Mouse (Mus musculus) fibroblast of lung, adult 2 months (primary cell): ENCODE data around the gene Nav1.

ENCODE experiments used
- DNase-seq: peaks from one replicate; pipeline ENCODE4 v3.0.0-alpha.2; 2011; ENCODE audit warnings: low read depth

Gene Nav1

DNA sequence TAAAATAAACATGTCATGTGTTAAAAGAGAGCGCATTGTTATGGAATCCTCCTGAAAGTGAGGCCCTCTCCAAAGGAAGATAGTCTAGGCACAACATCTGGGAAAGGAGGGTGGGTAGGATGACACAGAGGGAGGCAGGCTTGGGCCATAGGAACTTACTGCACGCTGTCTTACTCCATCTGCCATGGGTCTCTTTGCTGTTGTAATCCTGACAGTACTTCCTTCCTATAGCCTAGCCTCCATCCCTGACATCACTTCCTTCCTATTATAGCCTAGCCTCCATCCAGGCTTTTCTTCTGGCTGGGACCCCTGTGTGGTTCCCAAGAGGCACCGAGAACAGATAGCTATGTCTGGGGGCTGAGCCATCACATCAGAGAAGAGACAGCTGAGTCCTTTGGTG lies 10.2 kb upstream of the Nav1 start:
- DNase-seq = no peak

DNA sequence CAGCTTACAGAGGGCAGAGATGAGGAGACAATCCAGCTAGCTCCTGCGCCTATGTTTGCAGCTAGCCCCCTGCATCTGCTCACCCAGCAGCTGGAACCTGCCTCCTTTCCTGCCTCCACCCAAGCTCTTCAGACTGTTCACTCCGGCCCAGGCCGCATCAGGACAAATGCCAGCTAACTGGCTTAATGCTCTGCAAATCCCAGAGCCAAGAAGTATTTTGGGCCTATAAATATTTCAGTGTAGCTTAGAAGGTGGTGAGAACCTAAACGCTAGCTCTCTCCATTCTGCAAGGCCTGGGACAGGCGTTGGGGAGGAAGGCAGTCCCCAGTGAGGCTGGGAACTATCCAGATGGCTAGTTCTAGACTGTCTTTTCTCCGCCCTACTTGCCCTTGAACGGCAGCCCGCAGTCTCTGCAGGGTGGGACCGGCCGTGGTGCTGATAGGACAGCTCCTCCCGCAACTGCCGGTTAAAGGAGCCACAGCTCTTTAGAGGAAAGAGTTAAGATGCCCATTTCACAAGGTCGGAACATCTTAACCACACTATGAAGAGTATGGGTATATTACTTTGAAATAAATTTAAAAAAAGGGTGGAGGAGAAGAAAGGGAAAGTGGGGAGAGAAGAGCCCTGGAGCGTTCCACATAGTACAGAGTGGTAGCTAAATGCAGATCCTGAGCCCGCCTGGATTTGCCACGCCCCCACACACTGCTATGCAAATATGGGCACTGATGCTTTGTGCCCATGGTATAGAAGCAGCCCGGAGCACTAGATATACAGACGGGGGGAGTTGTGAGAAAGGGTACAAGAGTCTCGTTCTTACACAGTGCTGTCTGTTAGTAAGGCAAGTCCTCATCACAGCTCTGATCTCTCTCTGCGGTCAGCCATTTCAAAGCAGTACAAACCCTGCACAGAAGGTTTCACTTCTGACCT lies 8.9 kb upstream of the Nav1 start:
- DNase-seq = no peak

DNA sequence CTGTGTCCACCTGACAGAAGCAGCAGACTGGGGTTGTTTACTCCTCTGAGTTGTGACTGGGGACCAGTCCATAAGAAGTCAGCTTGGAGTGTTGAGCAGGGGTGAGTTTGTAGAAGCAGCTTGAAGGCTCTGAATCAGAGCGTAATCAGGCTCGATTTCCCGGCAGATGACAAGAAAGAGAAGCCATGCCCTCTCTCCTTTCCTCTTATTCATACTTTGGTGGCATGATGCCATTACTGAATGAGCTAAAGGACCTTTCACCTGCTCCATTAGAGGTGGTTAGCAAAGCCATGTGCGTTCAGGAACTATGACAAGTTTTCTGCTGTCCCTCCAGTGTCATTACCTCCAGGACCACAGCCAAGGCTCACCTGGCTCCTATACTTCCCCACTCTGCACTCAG lies 2.5 kb upstream of the Nav1 start:
- no peak for DNase-seq

DNA sequence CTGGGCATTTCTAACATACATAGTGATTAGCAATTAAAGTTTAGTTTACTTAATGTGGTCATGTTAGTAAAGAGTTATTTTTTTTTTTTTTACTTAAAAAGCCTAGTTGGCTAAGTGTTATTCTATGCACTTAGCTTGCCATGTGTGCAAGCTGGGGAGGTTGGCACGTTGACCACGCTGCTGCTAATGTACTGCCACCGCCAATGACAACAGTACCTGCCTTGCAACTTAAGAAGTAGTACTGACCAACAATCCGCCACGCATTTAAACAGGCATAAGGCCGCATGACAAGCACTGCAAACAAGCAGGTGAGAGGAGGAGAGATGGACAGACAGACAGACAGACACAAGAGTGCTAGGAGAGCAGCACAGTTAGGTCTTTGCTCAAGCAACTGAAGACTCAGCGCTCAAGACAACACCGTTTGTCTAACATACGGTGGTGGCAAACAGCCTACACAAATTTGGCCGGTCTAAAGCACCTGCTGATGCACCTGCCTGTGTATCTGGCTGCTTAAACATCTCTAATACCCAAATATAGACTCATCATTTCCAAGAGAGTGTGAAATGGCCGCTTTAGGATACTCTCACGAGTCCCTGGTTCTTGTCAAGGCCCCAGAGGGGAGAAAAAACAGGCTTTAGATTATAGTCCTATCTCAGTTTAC lies 610 bp downstream of the Nav1 start:
- no peak for DNase-seq

DNA sequence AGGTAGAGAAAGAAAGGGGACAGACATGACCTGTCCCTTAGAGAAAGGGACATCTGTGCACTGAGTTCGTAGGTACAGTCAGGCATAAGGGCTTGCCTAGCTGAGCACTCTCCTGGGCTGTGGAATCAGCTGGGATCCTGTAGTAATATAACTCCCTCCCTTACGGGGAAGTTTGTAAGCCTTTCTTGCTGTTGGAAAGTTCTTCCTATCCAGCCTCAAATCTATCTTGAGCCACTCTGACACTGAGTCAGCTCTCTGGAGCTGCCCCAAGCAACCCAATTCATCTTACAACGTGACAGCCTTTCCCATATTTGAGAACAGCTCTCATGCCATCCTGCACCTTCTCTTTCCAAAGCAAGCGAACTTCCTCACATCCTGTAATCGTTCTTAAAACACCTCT lies 1.6 kb downstream of the Nav1 start:
- DNase-seq = peak; percentile 57

GRCm38 (mm10) chr1:135604361-135605052 lies 2.6 kb downstream of the Nav1 start:
- DNase-seq = no peak

DNA sequence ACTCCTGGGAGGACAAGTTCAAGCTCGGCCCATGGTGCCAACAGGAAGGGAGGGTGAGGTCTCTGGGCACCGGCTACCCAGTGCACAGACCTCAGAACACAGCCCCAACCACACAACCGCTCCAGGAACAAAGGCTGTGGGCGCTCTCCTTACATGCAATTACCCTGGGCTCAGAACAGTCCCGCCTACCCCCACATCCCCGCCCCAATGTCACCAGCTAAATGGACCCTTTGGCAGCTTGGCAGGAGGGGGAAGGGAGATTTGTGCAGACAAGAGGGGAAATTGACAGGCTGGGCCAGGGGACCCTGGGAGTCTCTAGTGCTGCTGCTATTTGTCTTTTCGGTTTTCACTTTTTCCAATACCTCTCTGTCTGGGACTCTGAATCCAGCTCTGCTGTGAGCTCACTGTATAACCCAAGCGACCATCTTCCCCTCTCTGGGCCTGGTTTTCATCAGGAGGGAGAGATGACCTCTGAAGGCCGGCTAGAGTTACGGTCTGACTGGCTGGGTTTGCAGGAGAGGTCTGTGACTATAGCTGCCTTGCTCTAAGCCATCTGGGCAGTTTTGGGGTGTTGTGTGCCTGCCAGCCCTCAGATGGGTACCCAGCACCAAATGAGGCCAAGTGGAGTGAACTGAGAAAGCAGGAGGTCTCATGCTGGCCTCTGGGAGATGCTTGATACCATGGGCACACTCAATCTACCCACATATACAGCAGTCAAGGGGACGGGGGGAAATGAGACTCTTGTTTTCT lies 3.8 kb downstream of the Nav1 start:
- no peak for DNase-seq

GRCm38 (mm10) chr1:135600023-135601005 lies 6.8 kb downstream of the Nav1 start:
- DNase-seq = peak; percentile 24

GRCm38 (mm10) chr1:135598251-135598879 lies 8.7 kb downstream of the Nav1 start:
- DNase-seq = no peak

- DNase-seq = no peak
These were observed 12.7 kb downstream of the Nav1 start for GRCm38 (mm10) chr1:135594279-135594903.

DNA sequence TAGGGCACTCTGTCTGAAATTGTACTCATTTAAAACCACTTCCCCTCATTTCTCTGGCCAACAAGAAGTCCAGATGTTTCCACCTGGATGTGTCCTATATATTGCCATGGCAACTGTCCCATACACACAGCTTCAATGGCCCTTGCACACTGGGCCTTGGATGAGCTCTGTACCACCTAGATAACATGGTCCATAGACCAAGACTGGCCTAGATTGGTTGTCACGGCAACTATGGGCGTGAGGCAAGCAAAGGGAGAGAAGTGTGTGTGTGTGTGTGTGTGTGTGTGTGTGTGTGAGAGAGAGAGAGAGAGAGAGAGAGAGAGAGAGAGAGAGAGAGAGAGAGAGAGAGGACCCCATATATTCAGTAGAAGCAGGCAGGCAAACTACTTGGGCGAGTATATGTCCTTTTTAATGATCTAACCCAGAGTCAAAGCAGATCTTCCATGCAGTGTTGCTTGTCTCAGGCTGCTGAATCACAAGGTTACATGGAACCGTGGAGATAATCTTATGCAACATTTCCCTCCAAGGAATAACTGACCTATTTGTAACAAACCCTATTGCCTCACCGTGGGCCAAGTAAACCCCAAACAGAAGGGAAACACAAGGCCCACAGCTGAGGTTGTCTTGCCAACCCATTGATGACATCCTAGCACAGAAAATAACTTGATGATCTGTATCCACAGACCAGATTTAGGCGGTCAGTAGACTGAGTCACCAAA lies 13.4 kb downstream of the Nav1 start:
- DNase-seq = peak; percentile 59

DNA sequence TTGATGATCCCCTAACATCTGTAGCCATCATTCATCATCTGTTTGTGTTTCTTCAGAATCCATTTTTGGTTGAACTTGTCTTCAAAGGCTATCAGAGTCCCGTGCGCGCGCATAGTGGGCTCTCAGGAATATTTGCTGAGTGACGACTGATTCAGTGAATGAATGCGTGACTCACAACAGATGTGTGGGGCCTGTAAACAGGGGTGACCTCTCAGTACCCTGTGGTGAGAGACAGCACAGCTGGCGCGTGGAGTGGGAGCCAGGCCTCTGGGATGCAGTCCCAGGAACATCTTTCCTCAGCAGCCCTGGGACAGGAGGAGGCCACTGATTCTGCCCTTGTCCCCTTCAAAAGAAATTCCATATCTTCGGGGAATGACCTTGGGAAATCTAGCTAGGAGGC lies 16.3 kb downstream of the Nav1 start:
- no peak for DNase-seq

- no peak for DNase-seq
These were observed 18.1 kb downstream of the Nav1 start for GRCm38 (mm10) chr1:135588973-135589372.

GRCm38 (mm10) chr1:135586903-135587302 lies 20.2 kb downstream of the Nav1 start:
- no peak for DNase-seq

- no peak for DNase-seq
These were observed 21.5 kb downstream of the Nav1 start for GRCm38 (mm10) chr1:135585573-135585972.

- no peak for DNase-seq
These were observed 22.2 kb downstream of the Nav1 start for GRCm38 (mm10) chr1:135584587-135585541.

DNA sequence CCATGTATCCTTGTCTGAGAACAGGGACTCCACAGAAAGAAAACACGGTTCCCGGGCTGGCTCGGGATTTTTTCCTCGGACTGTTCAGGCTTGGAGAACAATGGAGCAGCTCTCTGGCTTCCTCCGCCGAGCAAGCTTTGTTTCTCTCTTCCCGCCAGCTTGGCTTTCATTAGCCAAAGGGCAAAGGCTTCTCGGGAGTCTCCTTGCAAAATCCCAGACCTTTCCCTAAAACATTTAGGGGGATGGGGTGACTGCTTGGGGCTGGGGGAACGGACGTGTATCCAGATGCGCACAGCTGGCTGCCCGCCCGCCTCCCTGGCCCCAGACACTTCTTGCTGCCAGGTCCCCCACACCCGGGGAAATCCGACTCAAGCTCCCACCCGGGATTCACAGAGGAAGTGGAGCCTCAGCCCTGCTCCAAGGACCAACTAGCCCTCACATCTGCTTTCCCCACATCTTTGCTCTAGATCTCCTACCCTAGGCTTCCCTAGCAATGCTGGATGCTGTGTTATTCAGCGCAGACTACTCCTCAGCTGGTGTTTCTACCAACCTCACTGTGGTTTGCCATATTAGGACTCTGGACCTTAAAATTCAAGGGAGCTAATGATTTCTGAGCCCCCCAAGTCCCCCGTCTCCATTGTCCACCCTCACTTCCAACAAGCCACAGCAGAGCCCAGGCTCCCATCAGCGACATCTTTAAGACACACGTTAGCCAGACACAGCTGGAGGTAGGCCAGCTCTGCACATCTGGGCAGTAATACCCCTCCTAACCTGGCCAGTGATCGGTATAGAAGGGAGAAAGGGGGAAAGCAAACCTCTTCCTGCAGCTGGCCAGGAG lies 23.2 kb downstream of the Nav1 start:
- DNase-seq = no peak
